Mouse (Mus musculus): Measurements from ENCODE around the gene Olfr544. TPM values are rescaled to one million over a fixed set of nuclear protein-coding genes. Genes with fewer than 3 reads are reported as not detected.

Olfr544 gene
- polyA plus RNA-seq, 1 experiment, result not detected

GRCm38 (mm10) chr7:102516261-102517050, 28.3 kb upstream of the Olfr544 start:
- Histone ChIP-seq H3K27me3 (ENCODE audit: control insufficient read depth, insufficient read depth, insufficient read length) (peaks cover 3% of the 10 kb centered on the region), H3K36me3 (ENCODE audit: control insufficient read depth, insufficient read depth) (no peaks in the 10 kb centered on the region), H3ac (ENCODE audit: control insufficient read depth, insufficient read length) (no peak overlapping the region), H3K79me2 (ENCODE audit: control insufficient read depth, insufficient read depth) (no peaks in the 10 kb centered on the region), H3K4me2 (ENCODE audit: low read depth) (no peak overlapping the region), H3K4me3 (no peak overlapping the region)
- TF ChIP-seq REST (IDR thresholded peaks at IDR 0.05; ENCODE audit: insufficient read depth, insufficient read length) (no peak), MAX (IDR thresholded peaks at IDR 0.05; ENCODE audit: low read depth) (no peak), POLR2AphosphoS2 (IDR thresholded peaks at IDR 0.05; ENCODE audit: insufficient read length, low read depth) (no peak), TCF12 (IDR thresholded peaks at IDR 0.05; ENCODE audit: insufficient read depth, poor library complexity, severe bottlenecking) (no peak), USF1 (IDR thresholded peaks at IDR 0.05; ENCODE audit: low read depth) (no peak), CEBPB (IDR thresholded peaks at IDR 0.05; ENCODE audit: insufficient read depth, poor library complexity, severe bottlenecking) (no peak), MYOG (IDR thresholded peaks at IDR 0.05; ENCODE audit: control insufficient read depth in 1 of 3, insufficient read depth in 1 of 3, insufficient read length in 2 of 3, low read depth in 2 of 3) (no peak), E2F4 (IDR thresholded peaks at IDR 0.05; ENCODE audit: insufficient read depth) (no peak), SRF (IDR thresholded peaks at IDR 0.05; ENCODE audit: control insufficient read depth, insufficient read length, low read depth) (no peak), TCF3 (IDR thresholded peaks at IDR 0.05; ENCODE audit: insufficient read length, low read depth) (no peak), POLR2A (IDR thresholded peaks at IDR 0.05; ENCODE audit: insufficient read length, low read depth) (no peak), MYOD1 (IDR thresholded peaks at IDR 0.05; ENCODE audit: control insufficient read depth in 1 of 3, insufficient read length in 2 of 3, low read depth in 2 of 3) (no peak)

GRCm38 (mm10) chr7:102514144-102514543, 26.0 kb upstream of the Olfr544 start:
- H3K79me2 ChIP-seq (ENCODE audit: control insufficient read depth, insufficient read depth), result no peaks in the 10 kb centered on the region
- peaks cover 3% of the 10 kb centered on the region for H3K27me3 ChIP-seq (ENCODE audit: control insufficient read depth, insufficient read depth, insufficient read length)
- no peaks in the 10 kb centered on the region for H3K36me3 ChIP-seq (ENCODE audit: control insufficient read depth, insufficient read depth)
- H3K4me3 ChIP-seq, result no peak overlapping the region
- H3ac ChIP-seq (ENCODE audit: control insufficient read depth, insufficient read length), result no peak overlapping the region
- no peak overlapping the region for H3K4me2 ChIP-seq (ENCODE audit: low read depth)
- no peak for TF ChIP-seq USF1 (IDR thresholded peaks at IDR 0.05; ENCODE audit: low read depth)
- no peak for TF ChIP-seq TCF12 (IDR thresholded peaks at IDR 0.05; ENCODE audit: insufficient read depth, poor library complexity, severe bottlenecking)
- TF ChIP-seq CEBPB (IDR thresholded peaks at IDR 0.05; ENCODE audit: insufficient read depth, poor library complexity, severe bottlenecking), result no peak
- no peak for TF ChIP-seq POLR2AphosphoS2 (IDR thresholded peaks at IDR 0.05; ENCODE audit: insufficient read length, low read depth)
- TF ChIP-seq MYOG (IDR thresholded peaks at IDR 0.05; ENCODE audit: control insufficient read depth in 1 of 3, insufficient read depth in 1 of 3, insufficient read length in 2 of 3, low read depth in 2 of 3), result no peak
- TF ChIP-seq MYOD1 (IDR thresholded peaks at IDR 0.05; ENCODE audit: control insufficient read depth in 1 of 3, insufficient read length in 2 of 3, low read depth in 2 of 3), result no peak
- no peak for TF ChIP-seq TCF3 (IDR thresholded peaks at IDR 0.05; ENCODE audit: insufficient read length, low read depth)
- TF ChIP-seq POLR2A (IDR thresholded peaks at IDR 0.05; ENCODE audit: insufficient read length, low read depth), result no peak
- TF ChIP-seq REST (IDR thresholded peaks at IDR 0.05; ENCODE audit: insufficient read depth, insufficient read length), result no peak
- no peak for TF ChIP-seq E2F4 (IDR thresholded peaks at IDR 0.05; ENCODE audit: insufficient read depth)

GRCm38 (mm10) chr7:102512814-102513435, 24.8 kb upstream of the Olfr544 start:
- H3ac ChIP-seq (ENCODE audit: control insufficient read depth, insufficient read length), result no peak overlapping the region
- no peaks in the 10 kb centered on the region for H3K36me3 ChIP-seq (ENCODE audit: control insufficient read depth, insufficient read depth)
- H3K27me3 ChIP-seq (ENCODE audit: control insufficient read depth, insufficient read depth, insufficient read length), result peaks cover 3% of the 10 kb centered on the region
- H3K4me3 ChIP-seq, result no peak overlapping the region
- peak overlapping the region; percentile 68 for H3K4me2 ChIP-seq (ENCODE audit: low read depth)
- no peaks in the 10 kb centered on the region for H3K79me2 ChIP-seq (ENCODE audit: control insufficient read depth, insufficient read depth)
- TF ChIP-seq USF1 (IDR thresholded peaks at IDR 0.05; ENCODE audit: low read depth), result no peak
- no peak for TF ChIP-seq REST (IDR thresholded peaks at IDR 0.05; ENCODE audit: insufficient read depth, insufficient read length)
- TF ChIP-seq CEBPB (IDR thresholded peaks at IDR 0.05; ENCODE audit: insufficient read depth, poor library complexity, severe bottlenecking), result no peak
- no peak for TF ChIP-seq MAX (IDR thresholded peaks at IDR 0.05; ENCODE audit: low read depth)
- TF ChIP-seq POLR2AphosphoS2 (IDR thresholded peaks at IDR 0.05; ENCODE audit: insufficient read length, low read depth), result no peak
- TF ChIP-seq POLR2A (IDR thresholded peaks at IDR 0.05; ENCODE audit: insufficient read length, low read depth), result no peak
- TF ChIP-seq E2F4 (IDR thresholded peaks at IDR 0.05; ENCODE audit: insufficient read depth), result no peak
- no peak for TF ChIP-seq TCF3 (IDR thresholded peaks at IDR 0.05; ENCODE audit: insufficient read length, low read depth)
- TF ChIP-seq MYOD1 (IDR thresholded peaks at IDR 0.05; ENCODE audit: control insufficient read depth in 1 of 3, insufficient read length in 2 of 3, low read depth in 2 of 3), result no peak
- no peak for TF ChIP-seq TCF12 (IDR thresholded peaks at IDR 0.05; ENCODE audit: insufficient read depth, poor library complexity, severe bottlenecking)
- no peak for TF ChIP-seq MYOG (IDR thresholded peaks at IDR 0.05; ENCODE audit: control insufficient read depth in 1 of 3, insufficient read depth in 1 of 3, insufficient read length in 2 of 3, low read depth in 2 of 3)
- TF ChIP-seq SRF (IDR thresholded peaks at IDR 0.05; ENCODE audit: control insufficient read depth, insufficient read length, low read depth), result no peak

GRCm38 (mm10) chr7:102511927-102512326, 23.8 kb upstream of the Olfr544 start:
- TF ChIP-seq MYOD1 (IDR thresholded peaks at IDR 0.05; ENCODE audit: control insufficient read depth in 1 of 3, insufficient read length in 2 of 3, low read depth in 2 of 3), result no peak
- no peak for TF ChIP-seq CEBPB (IDR thresholded peaks at IDR 0.05; ENCODE audit: insufficient read depth, poor library complexity, severe bottlenecking)
- TF ChIP-seq REST (IDR thresholded peaks at IDR 0.05; ENCODE audit: insufficient read depth, insufficient read length), result no peak
- no peak for TF ChIP-seq POLR2A (IDR thresholded peaks at IDR 0.05; ENCODE audit: insufficient read length, low read depth)
- no peak for TF ChIP-seq TCF12 (IDR thresholded peaks at IDR 0.05; ENCODE audit: insufficient read depth, poor library complexity, severe bottlenecking)
- no peak for TF ChIP-seq POLR2AphosphoS2 (IDR thresholded peaks at IDR 0.05; ENCODE audit: insufficient read length, low read depth)
- TF ChIP-seq MAX (IDR thresholded peaks at IDR 0.05; ENCODE audit: low read depth), result no peak
- no peak for TF ChIP-seq E2F4 (IDR thresholded peaks at IDR 0.05; ENCODE audit: insufficient read depth)
- TF ChIP-seq SRF (IDR thresholded peaks at IDR 0.05; ENCODE audit: control insufficient read depth, insufficient read length, low read depth), result no peak
- no peak for TF ChIP-seq USF1 (IDR thresholded peaks at IDR 0.05; ENCODE audit: low read depth)
- no peak for TF ChIP-seq TCF3 (IDR thresholded peaks at IDR 0.05; ENCODE audit: insufficient read length, low read depth)
- TF ChIP-seq MYOG (IDR thresholded peaks at IDR 0.05; ENCODE audit: control insufficient read depth in 1 of 3, insufficient read depth in 1 of 3, insufficient read length in 2 of 3, low read depth in 2 of 3), result no peak
- H3ac ChIP-seq (ENCODE audit: control insufficient read depth, insufficient read length), result no peak overlapping the region
- H3K4me2 ChIP-seq (ENCODE audit: low read depth), result no peak overlapping the region
- peaks cover 3% of the 10 kb centered on the region for H3K27me3 ChIP-seq (ENCODE audit: control insufficient read depth, insufficient read depth, insufficient read length)
- no peak overlapping the region for H3K4me3 ChIP-seq
- no peaks in the 10 kb centered on the region for H3K79me2 ChIP-seq (ENCODE audit: control insufficient read depth, insufficient read depth)
- no peaks in the 10 kb centered on the region for H3K36me3 ChIP-seq (ENCODE audit: control insufficient read depth, insufficient read depth)
